Mouse (Mus musculus) spleen, adult 2 months (tissue): Measurements from ENCODE around the gene Kif5a.

Experiments
- CTCF ChIP-seq: fragments of 200-500 bp; IDR thresholded peaks from 2 replicates; pipeline ENCODE4 v1.5.1; 2011; ENCODE audit warnings: mild to moderate bottlenecking, inconsistent platforms; ENCODE audit not compliant: insufficient read depth, insufficient read length, insufficient replicate concordance; ENCODE audit errors: extremely low read depth
- POLR2A ChIP-seq: fragments of 200-500 bp; IDR thresholded peaks from 2 replicates; pipeline ENCODE4 v1.6.1; 2011; ENCODE audit warnings: low read depth, low read length, inconsistent platforms

DNA sequence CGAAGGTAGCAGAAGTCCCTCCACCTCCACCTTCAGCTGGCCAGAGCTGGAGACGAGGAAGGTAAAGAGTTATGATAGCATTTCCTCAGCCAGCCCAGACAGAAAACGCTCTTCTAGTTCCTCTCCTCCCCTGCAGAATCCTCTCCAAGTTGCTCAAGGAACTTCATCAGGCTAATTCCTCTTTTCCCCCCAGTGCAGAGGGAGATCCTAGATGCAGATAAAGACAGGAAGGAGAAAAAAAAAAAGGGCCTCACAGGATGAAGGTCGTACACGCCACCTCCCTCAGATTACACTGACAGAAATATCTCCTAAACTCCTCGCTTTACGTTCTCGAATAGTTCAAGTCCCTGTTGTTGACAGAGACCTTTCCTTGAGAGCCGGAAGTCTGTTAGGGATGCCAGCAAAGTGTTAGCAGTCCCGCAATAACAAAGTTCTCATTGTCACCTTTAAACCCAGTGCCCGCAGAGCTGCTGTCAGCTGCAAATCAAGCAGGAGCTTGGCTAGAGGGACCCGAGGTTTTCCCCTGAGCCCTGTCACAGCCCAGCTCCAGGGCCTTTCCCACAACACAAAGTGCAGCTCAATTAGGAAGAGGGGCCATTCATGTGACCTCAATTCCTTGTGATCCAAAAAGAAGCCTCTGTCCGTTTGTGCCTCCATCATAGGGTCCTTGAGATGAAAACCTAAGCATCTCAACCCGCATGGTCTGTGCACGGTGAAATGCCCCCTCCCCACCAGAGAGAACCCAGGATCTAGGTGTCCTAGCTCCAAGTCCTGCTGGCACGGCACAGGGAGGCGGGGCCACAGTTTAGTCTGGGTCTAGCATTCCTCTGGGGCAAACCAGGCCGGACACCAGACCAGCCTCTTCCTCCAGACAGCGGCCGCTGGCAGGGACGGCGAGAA is 68.5 kb downstream of the Kif5a start:
- no peak for TF ChIP-seq POLR2A
- TF ChIP-seq CTCF: no peak
